Mouse (Mus musculus) embryo, embryonic 10.5 days (tissue): ENCODE data around the gene Mturn.

Source experiments
- DNase-seq: peaks from one replicate; pipeline ENCODE4 v3.0.0-alpha.2; 2015; ENCODE audit warnings: low spot score

Mturn gene

GRCm38 (mm10) chr6:54698691-54699476, 17.5 kb downstream of the Mturn start:
- peak; percentile 47 for DNase-seq

GRCm38 (mm10) chr6:54699477-54700056, 18.1 kb downstream of the Mturn start:
- peak; percentile 92 for DNase-seq

GRCm38 (mm10) chr6:54700516-54700915, 19.1 kb downstream of the Mturn start:
- no peak for DNase-seq

- no peak for DNase-seq
These were observed 20.5 kb downstream of the Mturn start for GRCm38 (mm10) chr6:54701901-54702300.

- peak; percentile 12 for DNase-seq
These were observed 22.5 kb downstream of the Mturn start for GRCm38 (mm10) chr6:54703633-54704538.

- no peak for DNase-seq
These were observed 23.1 kb downstream of the Mturn start for GRCm38 (mm10) chr6:54704539-54704845.

- no peak for DNase-seq
These were observed 23.4 kb downstream of the Mturn start for GRCm38 (mm10) chr6:54704847-54705246.

- peak; percentile 74 for DNase-seq
These were observed 24.0 kb downstream of the Mturn start for GRCm38 (mm10) chr6:54705387-54705909.

- DNase-seq = no peak
These were observed 24.7 kb downstream of the Mturn start for GRCm38 (mm10) chr6:54706099-54706498.

GRCm38 (mm10) chr6:54706611-54707172, 25.3 kb downstream of the Mturn start:
- DNase-seq = no peak

- DNase-seq = no peak
These were observed 27.2 kb downstream of the Mturn start for GRCm38 (mm10) chr6:54708646-54709045.

- no peak for DNase-seq
These were observed 34.3 kb downstream of the Mturn start for GRCm38 (mm10) chr6:54715697-54716096.

- no peak for DNase-seq
These were observed 37.6 kb downstream of the Mturn start for GRCm38 (mm10) chr6:54718779-54719685.

- DNase-seq = no peak
These were observed 38.4 kb downstream of the Mturn start for GRCm38 (mm10) chr6:54719686-54720310.

GRCm38 (mm10) chr6:54720512-54721251, 39.3 kb downstream of the Mturn start:
- no peak for DNase-seq

GRCm38 (mm10) chr6:54721252-54721635, 39.8 kb downstream of the Mturn start:
- DNase-seq = no peak

GRCm38 (mm10) chr6:54726309-54726708, 44.9 kb downstream of the Mturn start:
- DNase-seq = no peak

- no peak for DNase-seq
These were observed 45.4 kb downstream of the Mturn start for GRCm38 (mm10) chr6:54726796-54727195.

- no peak for DNase-seq
These were observed 46.0 kb downstream of the Mturn start for GRCm38 (mm10) chr6:54727416-54727815.
